Mouse (Mus musculus): ENCODE measurements at regions not wholly inside any gene's neighbourhood (a gene's known extent, or its start where the extent isn't known, plus 50 kb on each side); places are given as distances from the start of the nearest gene placed in this dataset.

GRCm38 (mm10) chr4:70619636-70620287 is 85.0 kb upstream of the Megf9 start:
- TF ChIP-seq MAX (IDR thresholded peaks at IDR 0.05), result no peak
- TF ChIP-seq CTCF (IDR thresholded peaks at IDR 0.05; ENCODE audit: control insufficient read depth, insufficient read depth, insufficient read length), result no peak
- TF ChIP-seq USF1 (IDR thresholded peaks at IDR 0.05; ENCODE audit: low read depth), result no peak
- TF ChIP-seq FOSL1 (IDR thresholded peaks at IDR 0.05; ENCODE audit: insufficient read depth, low read length, poor library complexity, severe bottlenecking), result no peak
